Mouse (Mus musculus) kidney, embryonic 14.5 days (tissue): Measurements from ENCODE around the gene Topbp1. TPM values are rescaled to one million over a fixed set of nuclear protein-coding genes. Genes with fewer than 3 reads are reported as not detected.
"Not testable (repeated sequence)": the region's sequence is repeated elsewhere in the genome, so short reads cannot be mapped to it uniquely, and the experiment has no call there.

ENCODE experiments used
- ATAC-seq: fragments of 200-750 bp; cut with Nextera tagmentation; 2 replicates; pipeline ENCODE4 v1.8.0; 2017; ENCODE audit warnings: moderate number of reproducible peaks, mild to moderate bottlenecking, moderate TSS enrichment, moderate library complexity; ENCODE audit not compliant: low FRiP score, low TSS enrichment
- H3K27ac ChIP-seq: fragments of 300-500 bp; sonication (generic); 2 replicates; pipeline ENCODE4 v1.5.1; 2014; ENCODE audit warnings: low read depth, mild to moderate bottlenecking, low read length, moderate library complexity, mixed read lengths
- H3K27me3 ChIP-seq: fragments of 300-500 bp; sonication (generic); 2 replicates; pipeline ENCODE4 v1.6.1; 2014; ENCODE audit warnings: mild to moderate bottlenecking, low read length; ENCODE audit not compliant: control insufficient read depth, insufficient read depth
- H3K36me3 ChIP-seq: fragments of 300-500 bp; sonication (generic); 2 replicates; pipeline ENCODE4 v1.6.1; 2014; ENCODE audit warnings: low read length, mixed read lengths; ENCODE audit not compliant: control insufficient read depth, insufficient read depth
- H3K4me1 ChIP-seq: fragments of 300-500 bp; sonication (generic); 2 replicates; pipeline ENCODE4 v1.6.1; 2014; ENCODE audit warnings: low read length, mixed read lengths; ENCODE audit not compliant: control insufficient read depth, insufficient read depth
- H3K4me2 ChIP-seq: fragments of 300-500 bp; sonication (generic); replicated peaks from 2 replicates; pipeline ENCODE4 v1.6.1; 2014; ENCODE audit warnings: low read depth, mild to moderate bottlenecking, low read length
- H3K4me3 ChIP-seq: fragments of 300-500 bp; sonication (generic); 2 replicates; pipeline ENCODE4 v1.5.1; 2014; ENCODE audit warnings: mild to moderate bottlenecking, low read length
- H3K9ac ChIP-seq: fragments of 300-500 bp; sonication (generic); 2 replicates; pipeline ENCODE4 v1.6.1; 2014; ENCODE audit warnings: low read depth, mild to moderate bottlenecking, low read length, moderate library complexity
- H3K9me3 ChIP-seq: fragments of 300-500 bp; sonication (generic); 2 replicates; pipeline ENCODE4 v1.6.1; 2016; ENCODE audit warnings: low read length; ENCODE audit not compliant: control insufficient read depth
- WGBS: fragments of 180-500 bp; shearing (Covaris S2); extraction: QIAGEN DNeasy Blood & Tissue Kit; methylation state at CpG from one replicate; pipeline ENCODE4 v1.1.7; 2014; 5-methylcytosine and 5-hydroxymethylcytosine counted together
- polyA plus RNA-seq: library from polyadenylated mRNA; unstranded; fragments of >200 nt; fragmentation: Nextera tagmentation; extraction: Ambion mirVana; gene quantifications from 2 replicates; pipeline ENCODE4 v1.2.1, GENCODE M21; 2014

Gene Topbp1
- polyA plus RNA-seq, 1 experiment from 2014 or later: 91.9 TPM

- WGBS: 94% methylated on average over 6 of the region's 6 CpGs
- no peak for ATAC-seq
- H3K9ac ChIP-seq: no peak overlapping the region
These were observed 27.6 kb downstream of the Topbp1 start for GRCm38 (mm10) chr9:103332663-103333062.

GRCm38 (mm10) chr9:103336912-103337311 lies 31.9 kb downstream of the Topbp1 start:
- ATAC-seq: no peak
- no peaks in the 10 kb centered on the region for H3K4me1 ChIP-seq
- no peak overlapping the region for H3K4me3 ChIP-seq
- no peaks in the 10 kb centered on the region for H3K9me3 ChIP-seq
- H3K27me3 ChIP-seq: no peaks in the 10 kb centered on the region
- H3K36me3 ChIP-seq: peaks cover 91% of the 10 kb centered on the region
- H3K27ac ChIP-seq: no peak overlapping the region
- no peak overlapping the region for H3K4me2 ChIP-seq
- H3K9ac ChIP-seq: no peak overlapping the region

More at GRCm38 (mm10) chr9:103332663-103333062, 27.6 kb downstream of the Topbp1 start:
- H3K4me3 ChIP-seq: no peak overlapping the region
- H3K27me3 ChIP-seq: no peaks in the 10 kb centered on the region
- no peaks in the 10 kb centered on the region for H3K9me3 ChIP-seq
- H3K36me3 ChIP-seq: peaks cover 94% of the 10 kb centered on the region
- no peaks in the 10 kb centered on the region for H3K4me1 ChIP-seq
- no peak overlapping the region for H3K4me2 ChIP-seq
- no peak overlapping the region for H3K27ac ChIP-seq

GRCm38 (mm10) chr9:103347045-103347444 lies 42.0 kb downstream of the Topbp1 start:
- Histone ChIP-seq H3K9ac (no peak overlapping the region), H3K4me1 (no peaks in the 10 kb centered on the region), H3K9me3 (no peaks in the 10 kb centered on the region), H3K4me3 (no peak overlapping the region), H3K27ac (no peak overlapping the region), H3K36me3 (peaks cover 87% of the 10 kb centered on the region), H3K4me2 (no peak overlapping the region), H3K27me3 (no peaks in the 10 kb centered on the region)
- WGBS: 86% methylated on average over 4 of the region's 4 CpGs
- ATAC-seq: no peak

GRCm38 (mm10) chr9:103347996-103348490 lies 43.0 kb downstream of the Topbp1 start:
- Histone ChIP-seq H3K27me3 (no peaks in the 10 kb centered on the region), H3K4me2 (no peak overlapping the region), H3K27ac (no peak overlapping the region), H3K4me3 (no peak overlapping the region), H3K9ac (no peak overlapping the region), H3K36me3 (peaks cover 85% of the 10 kb centered on the region), H3K4me1 (no peaks in the 10 kb centered on the region), H3K9me3 (no peaks in the 10 kb centered on the region)
- WGBS: 82% methylated on average over 1 of the region's 1 CpGs
- no peak for ATAC-seq

- Histone ChIP-seq H3K4me3 (no peak overlapping the region), H3K9me3 (no peaks in the 10 kb centered on the region), H3K9ac (no peak overlapping the region), H3K36me3 (peaks cover 78% of the 10 kb centered on the region), H3K4me1 (no peaks in the 10 kb centered on the region), H3K27ac (no peak overlapping the region), H3K27me3 (no peaks in the 10 kb centered on the region), H3K4me2 (no peak overlapping the region)
- no peak for ATAC-seq
These were observed 43.8 kb downstream of the Topbp1 start for GRCm38 (mm10) chr9:103348791-103349190.

GRCm38 (mm10) chr9:103353500-103354260 lies 48.7 kb downstream of the Topbp1 start:
- peaks cover 64% of the 10 kb centered on the region for H3K36me3 ChIP-seq
- 73% methylated on average over 5 of the region's 7 CpGs for WGBS
- H3K4me1 ChIP-seq, H3K4me2 ChIP-seq, H3K4me3 ChIP-seq, H3K9me3 ChIP-seq, H3K9ac ChIP-seq, H3K27ac ChIP-seq, ATAC-seq, H3K27me3 ChIP-seq: not testable (repeated sequence)

- no peaks in the 10 kb centered on the region for H3K9me3 ChIP-seq
- H3K36me3 ChIP-seq: peaks cover 64% of the 10 kb centered on the region
- no peak overlapping the region for H3K27ac ChIP-seq
- ATAC-seq: no peak
- no peak overlapping the region for H3K4me2 ChIP-seq
- 0 out of 2 replicates have a peak, but pooled peaks cover under 1% of the 10 kb centered on the region for H3K4me1 ChIP-seq
- H3K27me3 ChIP-seq: no peaks in the 10 kb centered on the region
- H3K4me3 ChIP-seq: no peak overlapping the region
- no peak overlapping the region for H3K9ac ChIP-seq
These were observed 52.9 kb downstream of the Topbp1 start for GRCm38 (mm10) chr9:103357893-103358292.

- no peak for ATAC-seq
- Histone ChIP-seq H3K9me3 (no peaks in the 10 kb centered on the region), H3K4me3 (no peak overlapping the region), H3K36me3 (peaks cover 70% of the 10 kb centered on the region), H3K4me2 (no peak overlapping the region), H3K4me1 (0 out of 2 replicates have a peak, but pooled peaks cover 7% of the 10 kb centered on the region), H3K27me3 (no peaks in the 10 kb centered on the region), H3K27ac (no peak overlapping the region), H3K9ac (no peak overlapping the region)
- WGBS: 89% methylated on average over 4 of the region's 4 CpGs
These were observed 53.5 kb downstream of the Topbp1 start for GRCm38 (mm10) chr9:103358545-103358944.

- Histone ChIP-seq H3K36me3 (peaks cover 71% of the 10 kb centered on the region), H3K4me2 (no peak overlapping the region), H3K9me3 (no peaks in the 10 kb centered on the region), H3K4me3 (no peak overlapping the region), H3K4me1 (0 out of 2 replicates have a peak, but pooled peaks cover 7% of the 10 kb centered on the region), H3K9ac (no peak overlapping the region), H3K27ac (no peak overlapping the region), H3K27me3 (no peaks in the 10 kb centered on the region)
- WGBS: 78% methylated on average over 2 of the region's 2 CpGs
- no peak for ATAC-seq
These were observed 55.6 kb downstream of the Topbp1 start for GRCm38 (mm10) chr9:103360642-103361041.
